Mouse (Mus musculus) neural tube, embryonic 14.5 days (tissue): ENCODE results near the gene Lrrc26. TPM values are rescaled to one million over a fixed set of nuclear protein-coding genes. Genes with fewer than 3 reads are reported as not detected.

Experiments
- ATAC-seq: fragments of 200-750 bp; cut with Nextera tagmentation; 2 replicates; pipeline ENCODE4 v1.8.0; 2017; ENCODE audit warnings: low read depth, mild to moderate bottlenecking, moderate TSS enrichment, moderate library complexity
- H3K27ac ChIP-seq: fragments of 300-500 bp; sonication (generic); 2 replicates; pipeline ENCODE4 v1.5.1; 2014; ENCODE audit warnings: low read depth, mild to moderate bottlenecking, control low read depth, low read length, moderate library complexity, mixed read lengths
- H3K27me3 ChIP-seq: fragments of 300-500 bp; sonication (generic); 2 replicates; pipeline ENCODE4 v1.6.1; 2014; ENCODE audit warnings: low read length; ENCODE audit not compliant: control insufficient read depth, insufficient read depth
- H3K36me3 ChIP-seq: fragments of 300-500 bp; sonication (generic); 2 replicates; pipeline ENCODE4 v1.6.1; 2014; ENCODE audit warnings: low read length, mixed read lengths; ENCODE audit not compliant: control insufficient read depth, insufficient read depth
- H3K4me1 ChIP-seq: fragments of 300-500 bp; sonication (generic); 2 replicates; pipeline ENCODE4 v1.6.1; 2014; ENCODE audit warnings: low read length; ENCODE audit not compliant: control insufficient read depth, insufficient read depth
- H3K4me2 ChIP-seq: fragments of 300-500 bp; sonication (generic); 2 replicates; pipeline ENCODE4 v1.6.1; 2014; ENCODE audit warnings: mild to moderate bottlenecking, low read depth, low read length, control low read depth
- H3K4me3 ChIP-seq: fragments of 300-500 bp; sonication (generic); 2 replicates; pipeline ENCODE4 v1.5.1; 2014; ENCODE audit warnings: low read depth, low read length, control low read depth, mixed read lengths
- H3K9ac ChIP-seq: fragments of 300-500 bp; sonication (generic); replicated peaks from 2 replicates; pipeline ENCODE4 v1.6.1; 2014; ENCODE audit warnings: low read depth, mild to moderate bottlenecking, control low read depth, low read length, mixed read lengths
- H3K9me3 ChIP-seq: fragments of 300-500 bp; sonication (generic); 2 replicates; pipeline ENCODE4 v1.6.1; 2016; ENCODE audit warnings: low read length; ENCODE audit not compliant: control insufficient read depth
- WGBS: fragments of 180-500 bp; shearing (Covaris S2); extraction: QIAGEN DNeasy Blood & Tissue Kit; methylation state at CpG from one replicate; pipeline ENCODE4 v1.1.7; 2014; 5-methylcytosine and 5-hydroxymethylcytosine counted together
- polyA plus RNA-seq: library from polyadenylated mRNA; unstranded; fragments of >200 nt; fragmentation: Nextera tagmentation; extraction: Ambion mirVana; gene quantifications from 2 replicates; pipeline ENCODE4 v1.2.1, GENCODE M21; 2014

The Lrrc26 gene
- 0.45 TPM in 1 of 2 replicates, not detected in the other for polyA plus RNA-seq

DNA sequence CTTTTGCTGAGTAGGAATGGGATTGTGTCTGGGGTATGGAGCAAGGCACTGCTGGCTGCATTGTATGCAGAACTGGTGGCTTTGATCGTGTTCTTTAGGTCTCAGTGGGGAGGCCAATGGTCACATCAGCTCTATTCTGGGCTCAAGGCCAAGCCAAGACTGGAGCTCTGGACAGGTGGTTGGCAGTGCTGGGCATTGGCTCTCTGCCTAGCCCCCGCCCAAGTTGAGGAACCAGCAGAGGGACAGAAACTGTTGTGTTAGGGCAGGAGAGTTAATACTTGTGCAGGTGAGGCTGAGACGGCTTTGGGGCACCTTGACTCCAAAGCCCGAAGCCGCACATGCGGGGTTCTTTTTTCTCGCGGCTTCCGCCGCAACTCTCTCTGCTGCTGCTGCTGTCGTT, at the start of gene Lrrc26:
Gene Lrrc26 (plus strand): TSS at position 265 of the 400 bp plus-strand sequence.
- no peak for ATAC-seq
- Histone ChIP-seq H3K9me3 (no peaks in the 10 kb centered on the region), H3K4me2 (peak within 1 kb of the TSS; percentile 41), H3K27me3 (peaks cover 52% of the 10 kb centered on the region), H3K4me1 (peaks cover 18% of the 10 kb centered on the region), H3K36me3 (peaks cover 12% of the 10 kb centered on the region), H3K4me3 (peak within 1 kb of the TSS; percentile 15), H3K9ac (peak within 1 kb of the TSS; percentile 21), H3K27ac (no peak within 1 kb of the TSS)
- WGBS, result 11% methylated on average over 11 of the region's 11 CpGs

DNA sequence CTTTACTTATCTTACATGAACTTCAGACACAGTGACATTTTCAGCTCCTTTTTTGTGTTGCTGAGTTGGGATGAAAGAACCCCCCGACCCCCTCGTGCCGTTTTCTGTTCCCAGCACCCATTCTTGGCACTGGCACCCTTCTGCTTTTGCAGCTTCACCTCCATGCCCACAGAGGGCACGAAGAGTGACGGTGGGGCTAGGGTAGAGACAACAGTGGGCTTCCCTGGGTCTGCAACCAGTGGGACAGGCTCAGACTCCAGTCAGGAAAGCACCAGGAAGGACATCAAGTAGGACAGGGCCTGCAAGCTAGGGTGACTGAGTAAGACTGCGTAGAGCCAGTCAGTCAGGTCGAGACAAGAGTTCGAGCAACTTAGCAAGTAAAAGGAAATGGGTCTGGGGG, 49.4 kb upstream of the Lrrc26 start:
- Histone ChIP-seq H3K4me2 (peak overlapping the region; percentile 81; the same call in 1 of the 2 replicates), H3K36me3 (peaks cover 2% of the 10 kb centered on the region; the same call in 1 of the 2 replicates), H3K4me3 (peak overlapping the region; percentile 69), H3K27me3 (no peaks in the 10 kb centered on the region), H3K4me1 (peaks cover 5% of the 10 kb centered on the region; the same call in 1 of the 2 replicates), H3K9ac (no peak overlapping the region), H3K9me3 (no peaks in the 10 kb centered on the region), H3K27ac (peak overlapping the region; percentile 24; the same call in 1 of the 2 replicates)
- peak; percentile 23; the same call in 1 of the 2 replicates for ATAC-seq
- 51% methylated on average over 8 of the region's 8 CpGs for WGBS

DNA sequence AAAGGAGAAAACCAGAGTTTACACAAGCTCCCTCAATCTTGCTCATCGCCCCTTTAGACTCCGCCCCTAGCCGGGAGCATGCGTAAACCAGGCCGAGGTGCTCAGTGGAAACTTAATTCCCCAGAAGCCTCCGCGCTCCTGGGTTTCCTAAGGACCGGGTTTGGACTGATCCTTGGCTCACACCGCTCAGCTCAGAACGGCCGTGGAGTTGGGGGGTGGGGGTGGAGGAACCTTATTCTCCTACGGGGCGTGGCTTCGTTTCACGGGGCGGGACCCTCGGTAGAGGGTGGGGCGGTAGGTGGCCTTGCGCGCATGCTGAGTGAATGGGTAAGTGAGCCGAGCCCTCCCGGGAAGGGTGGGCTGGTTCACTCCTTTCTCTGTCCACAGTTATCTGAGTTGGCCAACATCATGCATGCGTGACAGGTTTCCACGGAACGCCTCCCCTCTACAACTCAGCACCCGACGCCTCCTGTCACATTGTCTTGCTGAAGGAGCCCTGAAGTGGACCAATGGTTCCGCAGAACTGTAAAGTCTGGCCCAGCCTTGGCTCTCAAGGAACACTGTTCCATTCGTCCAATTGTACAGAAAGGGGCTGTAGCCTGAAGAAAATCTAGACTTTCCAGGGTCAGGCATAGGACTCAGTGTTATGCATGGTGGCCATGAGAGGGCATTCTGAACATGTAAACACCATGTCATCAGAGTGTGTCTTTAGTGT, 48.8 kb upstream of the Lrrc26 start:
- H3K4me3 ChIP-seq, result peak overlapping the region; percentile 69
- H3K27ac ChIP-seq, result peak overlapping the region; percentile 40; the same call in 1 of the 2 replicates
- H3K27me3 ChIP-seq, result no peaks in the 10 kb centered on the region
- peak overlapping the region; percentile 81 for H3K4me2 ChIP-seq
- ATAC-seq, result peak; percentile 81
- H3K9ac ChIP-seq, result peak overlapping the region; percentile 78
- H3K4me1 ChIP-seq, result peaks cover 5% of the 10 kb centered on the region; the same call in 1 of the 2 replicates
- H3K36me3 ChIP-seq, result peaks cover 3% of the 10 kb centered on the region; the same call in 1 of the 2 replicates
- no peaks in the 10 kb centered on the region for H3K9me3 ChIP-seq
- 2% methylated on average over 29 of the region's 29 CpGs for WGBS

DNA sequence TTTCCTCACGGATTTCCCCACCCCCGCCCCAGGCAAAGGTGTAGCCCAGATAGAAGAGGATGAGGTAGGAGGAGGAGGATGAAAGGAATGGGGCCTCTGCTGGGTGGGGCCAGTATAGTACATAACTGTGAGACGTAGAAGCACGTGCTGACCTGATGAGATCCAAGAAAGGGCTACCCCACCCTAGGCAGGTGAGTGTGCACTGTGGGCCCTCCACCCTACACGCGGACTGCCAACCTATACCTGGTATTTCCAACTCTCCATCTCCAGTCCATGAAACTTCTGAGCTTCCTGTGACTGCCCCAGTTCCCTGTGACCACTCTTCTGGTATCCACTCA, 48.3 kb upstream of the Lrrc26 start:
- peak; percentile 7 for ATAC-seq
- Histone ChIP-seq H3K4me1 (peaks cover 5% of the 10 kb centered on the region; the same call in 1 of the 2 replicates), H3K4me2 (peak overlapping the region; percentile 81), H3K27me3 (no peaks in the 10 kb centered on the region), H3K9ac (peak overlapping the region; percentile 78), H3K36me3 (peaks cover 3% of the 10 kb centered on the region; the same call in 1 of the 2 replicates), H3K4me3 (peak overlapping the region; percentile 69), H3K9me3 (no peaks in the 10 kb centered on the region), H3K27ac (peak overlapping the region; percentile 40; the same call in 1 of the 2 replicates)
- WGBS, result 17% methylated on average over 6 of the region's 6 CpGs

DNA sequence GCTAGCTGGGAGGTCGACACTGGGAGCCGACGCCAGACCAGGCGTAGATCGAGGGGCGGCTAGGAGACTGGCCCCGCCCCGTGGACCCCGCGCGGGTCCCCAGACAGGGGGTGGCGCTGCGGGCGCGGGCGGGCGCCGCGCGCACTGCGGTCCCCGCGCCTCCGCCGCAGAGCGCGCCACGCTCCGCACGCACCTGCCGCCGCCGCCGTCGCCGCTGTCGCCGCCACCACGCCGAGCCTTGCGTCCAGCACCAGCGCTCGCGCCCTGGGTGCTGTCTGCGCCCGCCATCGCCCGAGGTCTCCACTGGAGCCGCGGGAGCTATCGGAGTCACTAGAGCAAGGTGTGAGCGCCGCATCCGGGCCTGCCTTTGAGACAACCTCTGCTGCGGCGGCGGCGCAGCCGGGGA, 47.6 kb upstream of the Lrrc26 start, which contains the start of the genes Rnf208 and Cysrt1:
Gene Rnf208 (plus strand): TSS at position 155 of the 406 bp plus-strand sequence.
Gene Cysrt1 (minus strand): TSS at position 352 of the 406 bp plus-strand sequence.
- Histone ChIP-seq H3K27ac (peak within 1 kb of the TSS; percentile 71), H3K9ac (peak within 1 kb of the TSS; percentile 78), H3K4me1 (peaks cover 5% of the 10 kb centered on the region; the same call in 1 of the 2 replicates), H3K4me2 (peak within 1 kb of the TSS; percentile 81), H3K27me3 (no peaks in the 10 kb centered on the region), H3K36me3 (peaks cover 7% of the 10 kb centered on the region; the same call in 1 of the 2 replicates), H3K4me3 (peak within 1 kb of the TSS; percentile 69), H3K9me3 (no peaks in the 10 kb centered on the region)
- ATAC-seq, result peak; percentile 61
- WGBS, result 0% methylated on average over 47 of the region's 59 CpGs

DNA sequence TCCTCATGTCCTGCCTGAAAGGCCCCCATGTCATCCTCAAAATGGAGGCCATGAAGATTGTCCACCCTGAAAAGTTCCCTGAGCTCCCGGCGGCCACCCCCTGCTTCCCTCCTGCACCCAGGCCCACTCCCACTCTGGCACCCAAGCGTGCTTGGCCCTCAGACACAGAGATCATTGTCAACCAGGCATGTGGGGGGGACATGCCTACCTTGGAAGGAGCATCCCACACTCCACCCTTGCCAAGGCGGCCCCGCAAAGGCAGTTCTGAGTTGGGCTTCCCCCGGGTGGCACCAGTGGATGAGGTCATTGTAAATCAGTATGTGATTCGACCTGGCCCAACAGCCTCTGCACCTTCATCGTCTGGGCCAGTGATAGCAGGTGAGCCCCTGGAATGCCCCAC, 46.4 kb upstream of the Lrrc26 start:
- ATAC-seq, result no peak
- peak overlapping the region; percentile 69 for H3K4me3 ChIP-seq
- H3K9ac ChIP-seq, result peak overlapping the region; percentile 78
- peaks cover 7% of the 10 kb centered on the region; the same call in 1 of the 2 replicates for H3K36me3 ChIP-seq
- no peak overlapping the region for H3K27ac ChIP-seq
- no peaks in the 10 kb centered on the region for H3K9me3 ChIP-seq
- H3K4me1 ChIP-seq, result peaks cover 5% of the 10 kb centered on the region; the same call in 1 of the 2 replicates
- no peaks in the 10 kb centered on the region for H3K27me3 ChIP-seq
- peak overlapping the region; percentile 81 for H3K4me2 ChIP-seq
- WGBS, result 84% methylated on average over 8 of the region's 8 CpGs

DNA sequence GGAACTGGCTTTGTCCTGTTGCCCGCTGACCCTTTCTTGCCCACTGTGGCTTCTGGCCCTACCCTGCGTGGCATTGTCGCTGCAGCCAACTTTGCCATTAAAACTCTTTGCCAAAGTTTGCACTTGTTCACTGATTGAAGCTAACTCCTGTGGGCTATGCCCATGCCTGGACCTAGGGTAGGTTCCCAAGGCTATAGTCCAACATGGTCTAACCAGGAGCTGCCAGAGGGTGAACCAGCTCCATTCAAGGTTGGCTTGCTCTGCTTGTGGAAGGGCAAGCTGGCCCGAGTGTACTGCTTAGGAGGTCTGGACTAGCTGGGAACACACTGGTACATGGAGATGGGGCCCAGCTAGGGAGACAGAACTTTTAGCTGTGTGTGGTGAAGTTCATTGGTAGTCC, 45.6 kb upstream of the Lrrc26 start:
- no peak for ATAC-seq
- Histone ChIP-seq H3K4me2 (no peak overlapping the region), H3K4me1 (peaks cover 5% of the 10 kb centered on the region; the same call in 1 of the 2 replicates), H3K9ac (no peak overlapping the region), H3K9me3 (no peaks in the 10 kb centered on the region), H3K4me3 (no peak overlapping the region), H3K36me3 (peaks cover 11% of the 10 kb centered on the region), H3K27me3 (no peaks in the 10 kb centered on the region), H3K27ac (no peak overlapping the region)
- WGBS, result 91% methylated on average over 4 of the region's 4 CpGs

DNA sequence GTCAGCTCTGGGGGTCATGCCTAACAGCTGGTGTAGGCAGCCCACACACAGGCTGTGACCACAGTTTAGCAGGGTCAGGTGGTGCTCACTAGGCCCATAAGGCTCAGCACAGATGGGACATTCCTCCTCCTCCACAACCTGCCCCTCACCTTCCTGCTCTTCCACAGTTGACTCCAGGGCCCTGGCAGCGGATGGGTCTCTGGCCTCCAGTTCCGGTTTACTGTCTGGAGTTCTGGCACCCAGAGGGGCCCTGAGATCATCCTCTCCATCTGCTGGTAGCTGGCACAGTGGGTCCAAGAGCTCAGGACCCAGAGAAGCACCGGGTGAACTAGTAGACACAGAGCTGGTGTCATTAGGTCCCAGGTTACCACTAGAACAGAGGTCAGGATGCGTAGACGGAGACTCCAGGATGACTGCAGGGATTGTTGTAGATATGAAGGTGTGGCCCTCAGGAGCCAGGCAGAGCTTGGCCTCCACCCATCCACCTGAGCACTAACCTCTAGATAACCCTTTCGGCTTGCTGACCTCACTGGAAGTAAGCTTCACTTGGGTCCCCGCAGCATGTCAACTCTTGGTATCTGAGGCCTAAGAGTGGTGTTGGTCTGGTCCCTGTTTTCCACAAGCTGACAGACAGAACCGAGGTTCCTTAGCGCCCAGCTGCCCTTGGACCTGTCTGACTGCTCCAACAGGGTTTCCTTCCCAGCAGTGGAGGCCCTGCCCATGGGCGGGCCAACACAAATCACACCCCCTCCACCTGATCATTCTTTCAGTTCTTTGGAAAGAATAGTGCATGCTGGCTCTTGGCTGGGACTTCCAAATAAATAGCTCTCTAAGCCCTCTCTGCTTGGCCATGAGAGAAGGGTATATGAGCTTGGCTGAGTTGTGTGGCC, 43.3 kb upstream of the Lrrc26 start, which contains the start of gene AL732309.1:
Gene AL732309.1 (minus strand): TSS at position 681 of the 890 bp plus-strand sequence.
- Histone ChIP-seq H3K9ac (no peak within 1 kb of the TSS), H3K4me3 (no peak within 1 kb of the TSS), H3K4me2 (no peak within 1 kb of the TSS), H3K27ac (no peak within 1 kb of the TSS), H3K4me1 (peaks cover 3% of the 10 kb centered on the region; the same call in 1 of the 2 replicates), H3K27me3 (no peaks in the 10 kb centered on the region), H3K9me3 (no peaks in the 10 kb centered on the region), H3K36me3 (peaks cover 18% of the 10 kb centered on the region)
- no peak for ATAC-seq
- 93% methylated on average over 10 of the region's 10 CpGs for WGBS
